9 mouse cellular contexts compared by ENCODE assay signal in genomic region chr1:86448272-86448671, GRCm38 (mm10). TPM values are rescaled to one million over a fixed set of nuclear protein-coding genes. Genes with fewer than 3 reads are reported as not detected.
DNase-seq lines count a peak whose midpoint lies in the region; ATAC-seq and TF ChIP-seq lines count a peak whose summit lies in the region.
"Had no signal": no experiment of that assay in that cellular context is flagged by ENCODE, and none has a peak within 500 bp of the region (broad histone marks: within the 10 kb centered on the region; RNA-seq: fewer than 3 reads in every experiment).

No protein-coding gene starts in this region.

- H3K9me3 ChIP-seq in lung, embryonic 14.5 days (ENCODE audit: low read depth, low read length): no peaks in the 10 kb centered on the region
- no peaks in the 10 kb centered on the region for H3K9me3 ChIP-seq in embryonic facial prominence, embryonic 14.5 days (ENCODE audit: control insufficient read depth, low read length)
- no peaks in the 10 kb centered on the region for H3K9me3 ChIP-seq in heart, postnatal 0 days (replicated peaks; ENCODE audit: control insufficient read depth, low read length)
- H3K9me3 ChIP-seq in neural tube, embryonic 15.5 days (replicated peaks): no peaks in the 10 kb centered on the region

- DNase-seq in lung, embryonic 14.5 days: peak; percentile 74
- no peak for DNase-seq in lung, adult 2 months
- no peak for DNase-seq in embryonic facial prominence, embryonic 14.5 days (ENCODE audit: low spot score)
- peak; percentile 32 for DNase-seq in heart, postnatal 0 days (ENCODE audit: low spot score)
- DNase-seq in frontal cortex, postnatal 10 days (ENCODE audit: low spot score in 2 of 2): no peak
- no peak for DNase-seq in spleen, adult 12 weeks (ENCODE audit: low spot score)

- H3K4me3 ChIP-seq in lung, embryonic 14.5 days (ENCODE audit: low read depth, low read length): no peak overlapping the region
- no peak overlapping the region for H3K4me3 ChIP-seq in lung, adult 2 months (replicated peaks; ENCODE audit: extremely low read depth, low read depth, low read length)
- H3K4me3 ChIP-seq in embryonic facial prominence, embryonic 14.5 days (ENCODE audit: low read depth, low read length): no peak overlapping the region
- no peak overlapping the region for H3K4me3 ChIP-seq in heart, postnatal 0 days (ENCODE audit: low read depth, low read length)
- no peak overlapping the region for H3K4me3 ChIP-seq in neural tube, embryonic 15.5 days (replicated peaks)

- TF ChIP-seq EP300 in heart, postnatal 0 days (IDR thresholded peaks at IDR 0.05; ENCODE audit: low read depth): no peak

- H3K4me2 ChIP-seq in lung, embryonic 14.5 days: peak overlapping the region; percentile 44
- H3K4me2 ChIP-seq in embryonic facial prominence, embryonic 14.5 days (ENCODE audit: low read depth, low read length): no peak overlapping the region
- 0 out of 2 replicates have a peak overlapping the region, but pooled peaks have one; percentile 23 for H3K4me2 ChIP-seq in heart, postnatal 0 days (ENCODE audit: low read depth, low read length)
- no peak overlapping the region for H3K4me2 ChIP-seq in neural tube, embryonic 15.5 days

- H3K36me3 ChIP-seq in lung, embryonic 14.5 days (ENCODE audit: insufficient read depth): no peaks in the 10 kb centered on the region
- no peaks in the 10 kb centered on the region for H3K36me3 ChIP-seq in embryonic facial prominence, embryonic 14.5 days (ENCODE audit: control insufficient read depth, insufficient read depth, low read length)
- H3K36me3 ChIP-seq in heart, postnatal 0 days (replicated peaks; ENCODE audit: control insufficient read depth, insufficient read depth, low read length): no peaks in the 10 kb centered on the region
- H3K36me3 ChIP-seq in neural tube, embryonic 15.5 days: no peaks in the 10 kb centered on the region

- H3K27ac ChIP-seq in lung, embryonic 14.5 days (ENCODE audit: low read depth): peak overlapping the region; percentile 95
- peak overlapping the region; percentile 75 for H3K27ac ChIP-seq in embryonic facial prominence, embryonic 14.5 days (replicated peaks; ENCODE audit: low read depth, low read length)
- peak overlapping the region; percentile 82 for H3K27ac ChIP-seq in heart, postnatal 0 days (ENCODE audit: low read depth)
- H3K27ac ChIP-seq in neural tube, embryonic 15.5 days (replicated peaks): peak overlapping the region; percentile 60
- H3K27ac ChIP-seq: liver, embryonic 14.5 days had no signal

- no peak for TF ChIP-seq CTCF in lung, embryonic 14.5 days (IDR thresholded peaks at IDR 0.05; ENCODE audit: low read depth)
- no peak for TF ChIP-seq CTCF in lung, adult 2 months (IDR thresholded peaks at IDR 0.05; ENCODE audit: insufficient read depth, low read length)
- TF ChIP-seq CTCF in heart, postnatal 0 days (IDR thresholded peaks at IDR 0.05; ENCODE audit: low read depth): no peak

- peak; percentile 62 for ATAC-seq in lung, embryonic 14.5 days (ENCODE audit: insufficient read depth)
- ATAC-seq in embryonic facial prominence, embryonic 14.5 days (ENCODE audit: low read depth): no peak
- peak; percentile 49; the same call in 1 of the 2 replicates for ATAC-seq in heart, postnatal 0 days (ENCODE audit: insufficient read depth, low read depth)
- no peak for ATAC-seq in neural tube, embryonic 15.5 days (ENCODE audit: low FRiP score)
- no peak for ATAC-seq in monocyte, adult 5-6 weeks (replicated peaks; ENCODE audit: insufficient number of reproducible peaks, low FRiP score, low TSS enrichment, poor library complexity, severe bottlenecking)

- H3K4me1 ChIP-seq in lung, embryonic 14.5 days (ENCODE audit: insufficient read depth): peaks cover 21% of the 10 kb centered on the region
- peaks cover 14% of the 10 kb centered on the region for H3K4me1 ChIP-seq in lung, adult 2 months (ENCODE audit: control insufficient read depth, insufficient read depth, low read length)
- peaks cover 19% of the 10 kb centered on the region for H3K4me1 ChIP-seq in embryonic facial prominence, embryonic 14.5 days (ENCODE audit: control insufficient read depth, insufficient read depth, low read length)
- H3K4me1 ChIP-seq in heart, postnatal 0 days (ENCODE audit: control insufficient read depth, insufficient read depth): peaks cover 18% of the 10 kb centered on the region
- peaks cover 20% of the 10 kb centered on the region for H3K4me1 ChIP-seq in neural tube, embryonic 15.5 days

- WGBS in lung, embryonic 14.5 days: 11% methylated on average over 4 of the region's 4 CpGs
- WGBS in lung, adult 2 months: 18% methylated on average over 4 of the region's 4 CpGs
- 25% methylated on average over 4 of the region's 4 CpGs for WGBS in embryonic facial prominence, embryonic 14.5 days
- 27% methylated on average over 4 of the region's 4 CpGs for WGBS in heart, postnatal 0 days
- 38% methylated on average over 4 of the region's 4 CpGs for WGBS in neural tube, embryonic 15.5 days

- H3K9ac ChIP-seq in lung, embryonic 14.5 days: peak overlapping the region; percentile 36; the same call in 1 of the 2 replicates
- H3K9ac ChIP-seq in embryonic facial prominence, embryonic 14.5 days (ENCODE audit: low read depth, low read length): peak overlapping the region; percentile 17; the same call in 1 of the 2 replicates
- no peak overlapping the region for H3K9ac ChIP-seq in heart, postnatal 0 days (replicated peaks; ENCODE audit: low read depth, low read length)
- H3K9ac ChIP-seq in neural tube, embryonic 15.5 days (replicated peaks): no peak overlapping the region
- H3K9ac ChIP-seq: liver, embryonic 14.5 days had no signal

- no peak for TF ChIP-seq POLR2A in lung, adult 2 months (IDR thresholded peaks at IDR 0.05; ENCODE audit: borderline replicate concordance, extremely low read depth, low read depth, low read length)

- no peaks in the 10 kb centered on the region for H3K27me3 ChIP-seq in lung, embryonic 14.5 days (ENCODE audit: insufficient read depth, low read length)
- no peaks in the 10 kb centered on the region for H3K27me3 ChIP-seq in embryonic facial prominence, embryonic 14.5 days (replicated peaks; ENCODE audit: control insufficient read depth, insufficient read depth, low read length)
- H3K27me3 ChIP-seq in heart, postnatal 0 days (ENCODE audit: control insufficient read depth, insufficient read depth, low read length): no peaks in the 10 kb centered on the region
- no peaks in the 10 kb centered on the region for H3K27me3 ChIP-seq in neural tube, embryonic 15.5 days (replicated peaks)

RNA-seq across cellular contexts. Expression of gene Tex44, which starts 22.1 kb away (rescaled TPM):
- polyA plus RNA-seq in lung, embryonic 14.5 days (2014; fragmentation: Nextera tagmentation; extraction: Ambion mirVana): not detected in 2 replicates
- polyA plus RNA-seq in lung, adult 2 months (2012; rRNA removed): 0.11 and 0.12 TPM in 2 replicates
- not detected in 2 replicates for polyA plus RNA-seq in embryonic facial prominence, embryonic 14.5 days (2014; fragmentation: Nextera tagmentation; extraction: Ambion mirVana)
- not detected in 2 replicates for total RNA-seq in heart, postnatal 0 days (2014; rRNA removed; ENCODE audit: low replicate concordance)
- polyA plus RNA-seq in heart, postnatal 0 days (2015; fragmentation: Nextera tagmentation; extraction: Ambion mirVana): not detected in 2 replicates
- not detected in 2 replicates for polyA plus RNA-seq in neural tube, embryonic 15.5 days (2015; fragmentation: Nextera tagmentation; extraction: Ambion mirVana)
- total RNA-seq in monocyte, adult 5-6 weeks (2017): not detected in 3 replicates
- polyA plus RNA-seq: liver, embryonic 14.5 days had no signal

RNA-seq across cellular contexts. Expression of gene Nmur1, which starts 22.2 kb away (rescaled TPM):
- not detected in 2 replicates for polyA plus RNA-seq in lung, embryonic 14.5 days (2014; fragmentation: Nextera tagmentation; extraction: Ambion mirVana)
- polyA plus RNA-seq in lung, adult 2 months (2012; rRNA removed): 2.9 TPM in 2 replicates
- not detected in 2 replicates for polyA plus RNA-seq in embryonic facial prominence, embryonic 14.5 days (2014; fragmentation: Nextera tagmentation; extraction: Ambion mirVana)
- 0.31 TPM in 1 of 2 replicates, not detected in the other for total RNA-seq in heart, postnatal 0 days (2014; rRNA removed; ENCODE audit: low replicate concordance)
- polyA plus RNA-seq in heart, postnatal 0 days (2015; fragmentation: Nextera tagmentation; extraction: Ambion mirVana): not detected in 2 replicates
- 0.13 TPM in 1 of 2 replicates, not detected in the other for polyA plus RNA-seq in neural tube, embryonic 15.5 days (2015; fragmentation: Nextera tagmentation; extraction: Ambion mirVana)
- total RNA-seq in monocyte, adult 5-6 weeks (2017): not detected in 3 replicates
- polyA plus RNA-seq: liver, embryonic 14.5 days had no signal

Comparison
In these comparisons a context has a peak if more than half of its experiments do, and no peak if none do; other contexts are left out.
1. DNase-seq: peak in lung, embryonic 14.5 days (single experiment) and heart, postnatal 0 days (single experiment); none in lung, adult 2 months (single experiment), embryonic facial prominence, embryonic 14.5 days (single experiment), frontal cortex, postnatal 10 days (0 of 2) and spleen, adult 12 weeks (single experiment).
2. ATAC-seq: peak in lung, embryonic 14.5 days (single experiment) and heart, postnatal 0 days (single experiment); none in embryonic facial prominence, embryonic 14.5 days (single experiment), neural tube, embryonic 15.5 days (single experiment) and monocyte, adult 5-6 weeks (single experiment).
3. H3K4me2 ChIP-seq: peak in lung, embryonic 14.5 days (single experiment) and heart, postnatal 0 days (single experiment); none in embryonic facial prominence, embryonic 14.5 days (single experiment) and neural tube, embryonic 15.5 days (single experiment).
4. H3K9ac ChIP-seq: peak in lung, embryonic 14.5 days (single experiment) and embryonic facial prominence, embryonic 14.5 days (single experiment); none in heart, postnatal 0 days (single experiment) and neural tube, embryonic 15.5 days (single experiment).
5. Peak in every context shown above with its lines, with median percentiles within 50 percentile points of each other: H3K27ac ChIP-seq.